Mouse (Mus musculus): ENCODE results near the gene Rbfox3.

The Rbfox3 gene

GRCm38 (mm10) chr11:118881786-118882495, 29.5 kb downstream of the Rbfox3 start:
- no peak for DNase-seq (ENCODE audit: extremely low read depth, low read depth)

GRCm38 (mm10) chr11:118879466-118880150, 31.8 kb downstream of the Rbfox3 start:
- DNase-seq (ENCODE audit: extremely low read depth, low read depth) = no peak

GRCm38 (mm10) chr11:118878605-118879245, 32.7 kb downstream of the Rbfox3 start:
- no peak for DNase-seq (ENCODE audit: extremely low read depth, low read depth)

DNA sequence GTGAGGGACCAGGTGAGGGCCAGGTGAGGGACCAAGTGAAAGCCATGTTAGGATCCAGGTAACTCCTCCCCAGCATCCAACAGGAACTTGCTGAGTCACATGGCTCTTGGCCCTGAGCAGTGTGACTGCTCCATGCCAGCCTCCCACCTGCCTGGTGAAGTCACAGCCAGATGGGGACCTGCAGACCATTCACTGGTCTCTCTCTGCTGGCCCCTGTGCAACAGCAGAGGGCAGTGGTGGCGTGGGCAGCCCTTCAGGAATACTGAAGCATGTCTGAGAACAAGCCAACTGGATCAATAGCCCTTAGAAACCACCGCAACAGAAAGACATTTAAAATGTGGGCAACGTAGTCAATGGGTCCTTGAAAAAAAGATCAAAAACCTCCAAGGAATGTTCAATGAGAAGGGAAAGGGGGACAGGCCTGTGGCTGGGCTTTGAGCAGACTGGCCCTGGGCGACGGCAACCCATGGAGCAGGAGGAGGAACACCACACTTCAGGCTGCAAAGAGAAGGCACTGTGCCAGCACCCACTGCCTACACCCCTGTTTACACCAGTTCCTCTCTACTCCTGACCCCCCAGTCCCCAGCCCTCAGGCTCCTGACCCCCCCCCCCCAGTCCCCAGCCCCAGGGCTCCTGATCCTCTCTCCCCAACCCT, 36.0 kb downstream of the Rbfox3 start:
- DNase-seq (ENCODE audit: extremely low read depth, low read depth) = no peak

DNA sequence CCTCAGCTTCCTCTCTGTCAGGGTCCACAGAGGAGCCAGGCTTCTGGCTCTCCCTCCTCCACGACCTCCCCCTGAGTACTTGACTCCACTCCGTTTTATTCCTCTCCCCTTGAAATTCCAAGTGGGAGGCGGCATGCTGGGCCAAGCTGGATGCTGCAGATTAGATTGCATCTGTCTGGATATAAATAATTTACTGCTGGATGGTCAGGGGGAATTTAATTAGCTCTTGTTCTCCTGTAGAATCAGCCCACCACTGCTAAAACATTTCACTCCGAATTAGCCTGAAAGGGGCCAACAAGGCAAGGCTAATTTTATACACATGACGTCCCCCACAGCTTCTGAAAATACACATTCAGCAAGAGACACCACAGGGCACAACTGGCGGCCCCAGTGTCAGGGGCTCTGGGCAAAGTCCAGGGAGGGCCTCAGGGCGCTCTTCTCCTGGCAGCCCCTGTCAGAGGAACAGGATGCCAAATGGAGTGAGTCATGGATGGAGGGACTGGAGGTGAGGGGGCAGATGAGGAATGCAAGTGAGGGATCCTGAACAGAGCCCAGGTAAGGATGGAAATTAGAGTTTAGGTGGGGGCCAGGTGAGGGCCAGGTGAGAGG, 36.8 kb downstream of the Rbfox3 start:
- DNase-seq (ENCODE audit: extremely low read depth, low read depth) = no peak

DNA sequence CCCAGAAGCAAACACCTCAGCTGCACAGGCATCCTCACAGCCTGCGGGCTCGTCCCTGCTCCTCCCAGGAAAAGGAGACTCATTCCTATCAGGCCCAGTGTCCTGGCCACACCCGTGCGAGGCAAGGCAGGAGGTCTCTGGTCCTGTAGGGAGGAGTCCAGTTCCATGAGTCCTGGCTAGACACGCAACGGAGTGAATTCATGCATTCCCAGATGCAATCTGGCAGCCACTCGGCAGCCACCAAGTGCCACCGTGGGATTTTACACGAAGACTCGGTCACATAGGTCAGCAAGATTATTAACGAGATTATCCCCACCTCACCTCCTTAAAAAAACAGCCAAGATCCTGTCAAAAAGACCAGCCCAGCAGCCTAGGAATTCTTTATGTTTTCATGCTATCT, 37.4 kb downstream of the Rbfox3 start:
- no peak for DNase-seq (ENCODE audit: extremely low read depth, low read depth)

GRCm38 (mm10) chr11:118871527-118871926, 39.9 kb downstream of the Rbfox3 start:
- DNase-seq (ENCODE audit: extremely low read depth, low read depth) = no peak

GRCm38 (mm10) chr11:118863360-118863759, 48.0 kb downstream of the Rbfox3 start:
- no peak for DNase-seq (ENCODE audit: extremely low read depth, low read depth)

DNA sequence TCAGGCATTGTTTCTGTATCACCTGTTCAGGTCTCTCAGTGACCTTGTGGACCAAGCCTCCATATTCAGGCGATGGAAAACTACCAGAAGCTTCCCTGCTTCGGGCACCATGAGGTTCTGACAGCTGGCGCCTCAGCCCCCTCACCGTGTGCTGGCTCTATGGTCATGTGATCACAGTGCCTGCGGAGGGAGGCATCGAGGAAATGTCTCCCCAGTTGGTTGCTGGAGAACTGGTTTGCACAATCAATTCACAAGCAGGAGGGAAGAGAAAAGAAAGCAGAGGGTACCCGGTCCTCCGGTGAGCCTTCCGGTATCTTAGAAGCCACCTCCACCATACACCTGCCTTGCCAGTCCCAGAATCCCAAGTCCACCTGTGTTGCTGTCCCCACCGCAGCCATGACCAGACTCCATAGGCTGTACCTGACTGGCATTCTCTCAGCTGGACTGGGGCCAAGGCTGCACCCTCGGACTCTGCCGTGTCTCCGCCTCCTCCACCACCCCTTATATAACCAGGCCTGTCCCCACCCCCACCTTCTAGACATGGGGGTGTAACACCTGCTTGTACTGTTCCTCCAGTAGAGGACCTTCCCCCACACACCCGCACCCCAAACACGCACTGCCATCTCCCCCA, 49.5 kb downstream of the Rbfox3 start:
- DNase-seq (ENCODE audit: extremely low read depth, low read depth) = no peak

- DNase-seq (ENCODE audit: extremely low read depth, low read depth) = no peak
Measured at GRCm38 (mm10) chr11:118861246-118861645, 50.2 kb downstream of the Rbfox3 start.

DNA sequence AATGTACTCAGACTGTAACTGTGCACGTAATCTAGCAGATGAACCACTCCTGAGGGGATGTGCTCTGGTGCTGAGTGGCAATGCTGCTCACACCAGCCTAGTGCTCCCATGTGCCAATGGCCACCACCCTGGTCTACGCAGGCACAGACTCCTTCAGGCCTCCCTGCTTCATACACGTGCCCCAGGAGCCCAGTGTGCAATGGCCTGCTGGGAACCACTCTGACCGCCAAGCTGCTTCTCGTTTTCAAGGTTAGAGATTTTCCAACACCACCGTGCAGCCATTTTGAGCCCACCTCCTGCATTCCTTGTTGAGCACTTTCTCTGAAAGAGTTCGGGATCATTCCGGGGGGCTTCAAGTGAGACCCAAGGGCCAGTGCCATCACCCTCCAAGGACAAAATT, 50.6 kb downstream of the Rbfox3 start:
- DNase-seq (ENCODE audit: extremely low read depth, low read depth) = no peak

DNA sequence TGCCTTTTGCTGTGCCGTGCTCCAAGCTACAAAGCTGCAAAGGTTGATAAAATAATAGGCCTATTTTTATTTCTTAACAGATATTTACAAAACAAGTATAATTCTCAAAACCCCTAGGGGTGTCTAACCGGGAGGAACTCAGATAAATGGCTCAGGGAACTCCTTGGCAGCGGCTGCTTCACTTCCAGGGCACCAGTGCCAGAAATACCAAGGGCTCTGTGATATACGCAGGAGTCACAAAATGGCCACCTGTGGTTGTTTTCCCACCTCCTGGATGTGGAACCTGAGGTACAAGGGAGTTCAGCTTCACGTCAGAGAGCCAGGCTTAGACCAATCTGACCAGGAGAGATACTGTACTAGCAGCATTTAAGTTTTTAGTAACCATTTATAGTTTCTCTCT, 51.6 kb downstream of the Rbfox3 start:
- no peak for DNase-seq (ENCODE audit: extremely low read depth, low read depth)

DNA sequence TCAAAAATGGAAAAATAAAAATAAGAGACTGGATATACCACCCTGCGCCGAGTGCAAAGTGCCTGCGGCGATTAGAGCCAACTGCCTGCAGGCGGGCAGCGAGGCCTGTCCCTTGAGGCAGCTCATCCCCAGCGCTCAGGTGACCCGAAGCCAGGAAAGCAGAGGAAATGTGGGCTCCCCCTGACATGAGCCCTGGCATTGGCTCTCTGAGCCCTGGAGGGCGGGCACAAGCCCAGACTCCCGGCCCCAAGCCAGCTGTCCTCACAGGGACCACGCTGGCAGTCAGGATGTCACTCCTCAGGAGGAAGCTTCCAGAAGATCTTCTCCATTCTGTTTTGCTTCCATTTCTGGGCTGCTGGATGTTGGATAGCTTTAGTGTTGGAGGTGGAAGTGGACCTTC, 53.1 kb downstream of the Rbfox3 start:
- DNase-seq (ENCODE audit: extremely low read depth, low read depth) = no peak

DNA sequence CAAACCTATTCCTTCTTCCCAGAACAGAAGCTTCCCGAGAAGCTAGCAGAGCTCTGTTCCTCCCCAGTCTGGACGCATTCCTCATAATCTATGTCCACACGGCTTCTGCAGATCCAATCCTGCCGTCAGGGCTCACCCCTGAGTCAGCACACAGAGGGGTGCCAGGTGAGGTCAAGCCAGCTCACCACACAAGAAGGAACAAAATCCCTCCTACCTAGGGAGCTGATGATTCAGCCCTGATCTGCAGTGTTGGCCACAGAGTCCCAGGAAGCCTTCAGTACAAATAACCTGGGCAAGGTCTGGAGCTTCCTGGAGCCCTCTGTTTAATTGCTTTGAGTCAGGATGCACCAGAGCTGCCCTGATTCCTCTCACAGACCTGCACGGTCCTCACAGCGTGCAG, 60.0 kb downstream of the Rbfox3 start:
- no peak for DNase-seq (ENCODE audit: extremely low read depth, low read depth)

DNA sequence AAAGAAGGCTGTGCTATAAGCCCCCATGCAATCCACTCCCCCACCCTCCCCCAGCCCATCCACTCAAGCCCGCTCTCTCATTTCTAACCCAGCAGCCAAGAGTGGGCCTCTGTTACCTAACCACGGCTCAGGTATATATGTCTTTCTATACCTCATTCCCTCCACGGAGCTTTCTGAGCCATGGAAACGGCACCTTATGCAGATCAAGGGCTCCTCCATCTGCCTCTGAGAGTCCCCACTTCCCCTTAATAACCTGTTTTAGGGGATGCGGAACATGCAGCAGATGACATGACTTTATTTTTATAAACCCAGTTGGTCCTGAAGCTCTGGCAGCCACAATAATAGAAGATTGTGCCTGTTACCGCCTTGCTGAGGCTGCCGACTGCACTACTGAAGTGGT, 63.4 kb downstream of the Rbfox3 start:
- DNase-seq (ENCODE audit: extremely low read depth, low read depth) = no peak

- no peak for DNase-seq (ENCODE audit: extremely low read depth, low read depth)
Measured at GRCm38 (mm10) chr11:118840992-118841391, 70.4 kb downstream of the Rbfox3 start.

DNA sequence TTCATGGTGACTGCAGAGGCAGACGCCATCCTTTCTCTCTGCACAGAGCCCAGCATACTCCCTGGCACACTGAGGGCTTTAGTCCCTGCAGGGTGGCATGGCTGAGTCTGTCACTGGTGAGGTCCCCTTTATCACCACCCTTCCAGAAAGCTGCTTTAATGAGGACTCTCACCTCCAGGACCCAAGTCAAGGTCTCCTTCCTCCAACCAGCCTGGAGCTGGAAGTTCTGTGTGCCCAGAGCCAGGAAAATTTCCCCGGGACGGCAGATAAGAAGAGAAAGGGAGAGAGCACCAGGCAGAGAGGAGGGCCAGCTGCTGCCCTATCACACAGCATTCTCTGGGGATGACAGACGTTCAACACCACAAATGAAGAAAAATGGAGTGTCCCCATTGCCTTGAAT, 73.2 kb downstream of the Rbfox3 start:
- no peak for DNase-seq (ENCODE audit: extremely low read depth, low read depth)

- no peak for DNase-seq (ENCODE audit: extremely low read depth, low read depth)
Measured at GRCm38 (mm10) chr11:118836889-118837288, 74.5 kb downstream of the Rbfox3 start.

DNA sequence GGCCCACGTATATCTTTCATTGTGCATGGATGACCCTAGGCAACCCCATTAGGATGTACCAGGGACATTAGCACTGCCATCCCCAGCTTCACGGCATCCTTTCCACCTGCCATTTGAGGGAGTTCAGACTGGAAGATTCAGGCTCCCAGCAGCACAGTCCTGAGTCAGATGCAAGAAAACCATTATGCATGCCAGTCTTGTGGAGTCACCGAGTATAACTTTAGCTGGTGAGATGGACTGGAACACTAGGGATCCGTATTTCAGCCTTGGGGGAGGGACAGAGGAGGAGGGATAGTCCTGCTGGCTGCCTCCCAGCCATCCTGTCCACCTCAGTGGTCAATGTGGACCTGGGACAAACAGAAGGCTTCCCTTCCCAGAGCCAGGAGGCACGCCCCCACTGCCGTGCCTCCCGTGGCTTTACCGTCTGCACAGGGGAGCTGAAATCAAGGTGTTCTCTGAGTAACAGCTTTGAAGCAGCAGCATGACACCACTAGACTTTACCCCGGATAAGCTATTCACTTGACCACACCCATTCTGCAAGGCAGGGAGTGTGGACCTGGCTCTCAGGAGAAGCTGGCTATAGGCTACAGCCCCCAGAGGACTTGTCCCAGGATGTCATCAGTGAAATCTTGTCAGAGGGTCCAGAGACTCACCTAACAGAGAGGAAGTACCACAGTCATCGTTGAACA, 78.5 kb downstream of the Rbfox3 start:
- DNase-seq (ENCODE audit: extremely low read depth, low read depth) = no peak

DNA sequence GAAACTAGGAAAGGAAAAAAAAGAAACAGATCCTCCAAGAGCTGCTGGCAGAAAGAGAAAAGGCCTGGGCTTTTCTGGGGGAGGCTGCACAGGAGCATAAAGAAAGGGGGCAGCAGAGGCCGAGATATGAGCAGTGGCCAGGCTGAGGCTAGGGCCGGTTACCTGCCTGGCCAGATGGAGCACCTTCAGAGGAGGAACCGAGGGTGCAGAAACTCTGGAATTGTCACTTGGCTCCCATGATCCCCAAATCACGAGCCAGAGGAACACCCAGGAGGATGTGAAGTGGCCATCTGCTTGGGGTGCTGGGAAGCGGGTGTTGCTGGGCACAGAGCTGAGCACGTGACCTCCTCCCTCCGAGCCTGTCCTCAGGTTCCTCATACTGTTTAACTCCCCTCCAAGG, 79.7 kb downstream of the Rbfox3 start:
- no peak for DNase-seq (ENCODE audit: extremely low read depth, low read depth)
